Comparison of ENCODE assay signal across 8 mouse cellular contexts in genomic region chr1:136588908-136589307, GRCm38 (mm10). TPM values are rescaled to one million over a fixed set of nuclear protein-coding genes. Genes with fewer than 3 reads are reported as not detected.
DNase-seq lines count a peak whose midpoint lies in the region; ATAC-seq and TF ChIP-seq lines count a peak whose summit lies in the region.

No protein-coding gene starts in this region.

- no peak for TF ChIP-seq CTCF in intestine, postnatal 0 days (IDR thresholded peaks at IDR 0.05; ENCODE audit: low read depth)
- no peak for TF ChIP-seq CTCF in cortical plate, adult 2 months (IDR thresholded peaks at IDR 0.05; ENCODE audit: extremely low read depth, insufficient read depth, low read length)

- no peaks in the 10 kb centered on the region for H3K36me3 ChIP-seq in intestine, embryonic 14.5 days (ENCODE audit: control insufficient read depth, insufficient read depth, low read length)
- no peaks in the 10 kb centered on the region for H3K36me3 ChIP-seq in intestine, postnatal 0 days (ENCODE audit: control insufficient read depth, insufficient read depth)
- no peaks in the 10 kb centered on the region for H3K36me3 ChIP-seq in hindbrain, embryonic 12.5 days
- no peaks in the 10 kb centered on the region for H3K36me3 ChIP-seq in midbrain, embryonic 16.5 days (ENCODE audit: control insufficient read depth, insufficient read depth, low read length)

- no peak overlapping the region for H3K27ac ChIP-seq in intestine, embryonic 14.5 days (ENCODE audit: low read depth)
- H3K27ac ChIP-seq in intestine, postnatal 0 days (ENCODE audit: low read depth, low read length) = no peak overlapping the region
- no peak overlapping the region for H3K27ac ChIP-seq in cortical plate, adult 2 months (ENCODE audit: insufficient read depth, low read length)
- no peak overlapping the region; the same call in 1 of the 2 replicates for H3K27ac ChIP-seq in hindbrain, embryonic 12.5 days
- no peak overlapping the region for H3K27ac ChIP-seq in midbrain, embryonic 16.5 days (ENCODE audit: low read length)

- peak overlapping the region; percentile 10; the same call in 1 of the 2 replicates for H3K9ac ChIP-seq in intestine, embryonic 14.5 days (ENCODE audit: low read length)
- no peak overlapping the region for H3K9ac ChIP-seq in intestine, postnatal 0 days (ENCODE audit: low read depth, low read length)
- H3K9ac ChIP-seq in hindbrain, embryonic 12.5 days = no peak overlapping the region
- no peak overlapping the region for H3K9ac ChIP-seq in midbrain, embryonic 16.5 days (ENCODE audit: low read depth, low read length)

- TF ChIP-seq POLR2A in cortical plate, adult 2 months (IDR thresholded peaks at IDR 0.05; ENCODE audit: extremely low read depth, insufficient read depth, low read length) = no peak

- peak overlapping the region; percentile 6; the same call in 1 of the 2 replicates for H3K4me3 ChIP-seq in intestine, embryonic 14.5 days (ENCODE audit: low read depth, low read length)
- no peak overlapping the region for H3K4me3 ChIP-seq in intestine, postnatal 0 days (ENCODE audit: low read depth, low read length)
- peak overlapping the region; percentile 35 for H3K4me3 ChIP-seq in cortical plate, adult 2 months (ENCODE audit: insufficient read depth, low read length)
- H3K4me3 ChIP-seq in hindbrain, embryonic 12.5 days = peak overlapping the region; percentile 12; the same call in 1 of the 2 replicates
- 0 out of 2 replicates have a peak overlapping the region, but pooled peaks have one; percentile 7 for H3K4me3 ChIP-seq in midbrain, embryonic 16.5 days (ENCODE audit: low read depth, low read length)

- ATAC-seq in intestine, embryonic 14.5 days (replicated peaks; ENCODE audit: low FRiP score, low TSS enrichment, low read depth) = no peak
- ATAC-seq in intestine, postnatal 0 days = no peak
- 0 out of 2 replicates have a peak, but pooled peaks have one; percentile 52 for ATAC-seq in hindbrain, embryonic 12.5 days (ENCODE audit: low FRiP score)
- 0 out of 2 replicates have a peak, but pooled peaks have one; percentile 56 for ATAC-seq in midbrain, embryonic 16.5 days
- ATAC-seq in monocyte, adult 5-6 weeks (replicated peaks; ENCODE audit: insufficient number of reproducible peaks, low FRiP score, low TSS enrichment, poor library complexity, severe bottlenecking) = no peak

- 16% methylated on average over 9 of the region's 9 CpGs for WGBS in intestine, embryonic 14.5 days
- 30% methylated on average over 9 of the region's 9 CpGs for WGBS in intestine, postnatal 0 days
- 15% methylated on average over 9 of the region's 9 CpGs for WGBS in hindbrain, embryonic 12.5 days
- 9% methylated on average over 9 of the region's 9 CpGs for WGBS in midbrain, embryonic 16.5 days

- H3K4me2 ChIP-seq in intestine, embryonic 14.5 days (ENCODE audit: low read length) = peak overlapping the region; percentile 34; the same call in 1 of the 2 replicates
- H3K4me2 ChIP-seq in intestine, postnatal 0 days (replicated peaks; ENCODE audit: low read depth) = no peak overlapping the region; the same call in 1 of the 2 replicates
- H3K4me2 ChIP-seq in hindbrain, embryonic 12.5 days (replicated peaks) = peak overlapping the region; percentile 47
- peak overlapping the region; percentile 48 for H3K4me2 ChIP-seq in midbrain, embryonic 16.5 days (ENCODE audit: low read length)

- peaks cover 7% of the 10 kb centered on the region; the same call in 1 of the 2 replicates for H3K4me1 ChIP-seq in intestine, embryonic 14.5 days (replicated peaks; ENCODE audit: control insufficient read depth, insufficient read depth, low read length)
- no peaks in the 10 kb centered on the region for H3K4me1 ChIP-seq in intestine, postnatal 0 days (replicated peaks; ENCODE audit: control insufficient read depth, insufficient read depth, low read length)
- H3K4me1 ChIP-seq in cortical plate, adult 2 months (ENCODE audit: control insufficient read depth, insufficient read depth, low read length) = no peaks in the 10 kb centered on the region
- H3K4me1 ChIP-seq in hindbrain, embryonic 12.5 days = peaks cover 9% of the 10 kb centered on the region
- H3K4me1 ChIP-seq in midbrain, embryonic 16.5 days (ENCODE audit: control insufficient read depth, insufficient read depth, low read length) = 0 out of 2 replicates have a peak, but pooled peaks cover 4% of the 10 kb centered on the region

- no peaks in the 10 kb centered on the region for H3K9me3 ChIP-seq in intestine, embryonic 14.5 days (ENCODE audit: control insufficient read depth, low read length)
- H3K9me3 ChIP-seq in intestine, postnatal 0 days (ENCODE audit: control insufficient read depth) = no peaks in the 10 kb centered on the region
- H3K9me3 ChIP-seq in hindbrain, embryonic 12.5 days (replicated peaks) = no peaks in the 10 kb centered on the region
- no peaks in the 10 kb centered on the region for H3K9me3 ChIP-seq in midbrain, embryonic 16.5 days (replicated peaks; ENCODE audit: control insufficient read depth, low read length, poor library complexity, severe bottlenecking)

- H3K27me3 ChIP-seq in intestine, embryonic 14.5 days (replicated peaks; ENCODE audit: control insufficient read depth, insufficient read depth, low read length) = no peaks in the 10 kb centered on the region
- no peaks in the 10 kb centered on the region for H3K27me3 ChIP-seq in intestine, postnatal 0 days (replicated peaks; ENCODE audit: control insufficient read depth, insufficient read depth, low read length)
- no peaks in the 10 kb centered on the region for H3K27me3 ChIP-seq in hindbrain, embryonic 12.5 days
- no peaks in the 10 kb centered on the region for H3K27me3 ChIP-seq in midbrain, embryonic 16.5 days (ENCODE audit: control insufficient read depth, insufficient read depth, low read depth, low read length)

- no peak for DNase-seq in intestine, embryonic 14.5 days (ENCODE audit: low spot score)
- no peak for DNase-seq in adrenal gland, adult 18-20 months (ENCODE audit: low spot score in 2 of 2)
- DNase-seq in yolk sac, embryonic 10.5 days (ENCODE audit: low spot score) = no peak

RNA-seq across cellular contexts. Expression of gene Zfp281, which starts 35.8 kb away (rescaled TPM):
- polyA plus RNA-seq in intestine, embryonic 14.5 days (2014; fragmentation: Nextera tagmentation; extraction: Ambion mirVana) = 17.9 and 18.8 TPM in 2 replicates
- polyA plus RNA-seq in intestine, postnatal 0 days (2015; fragmentation: Nextera tagmentation; extraction: Ambion mirVana) = 6.8 and 7.2 TPM in 2 replicates
- polyA plus RNA-seq in cortical plate, adult 2 months (2012; rRNA removed) = 12.9 and 13.4 TPM in 2 replicates
- polyA plus RNA-seq in hindbrain, embryonic 12.5 days (2016; fragmentation: Nextera tagmentation; extraction: Ambion mirVana) = 33.6 and 37.0 TPM in 2 replicates
- polyA plus RNA-seq in midbrain, embryonic 16.5 days (2015; fragmentation: Nextera tagmentation; extraction: Ambion mirVana) = 20.8 and 24.5 TPM in 2 replicates
- total RNA-seq in adrenal gland, adult 18-20 months (2021) = 10 to 100 TPM; 15.3 to 19.7 TPM
- total RNA-seq in monocyte, adult 5-6 weeks (2017) = 36.6 to 52.3 TPM (median 38.8 TPM) in 3 replicates

Comparison
In these comparisons a context has a peak if more than half of its experiments do, and no peak if none do; other contexts are left out.
1. ATAC-seq: peak in hindbrain, embryonic 12.5 days (single experiment) and midbrain, embryonic 16.5 days (single experiment); none in intestine, embryonic 14.5 days (single experiment), intestine, postnatal 0 days (single experiment) and monocyte, adult 5-6 weeks (single experiment).